Mouse (Mus musculus) midbrain, embryonic 16.5 days (tissue): ENCODE results near the gene Sppl3. TPM values are rescaled to one million over a fixed set of nuclear protein-coding genes. Genes with fewer than 3 reads are reported as not detected.

Experiments used
- ATAC-seq: fragments of 200-750 bp; cut with Nextera tagmentation; 2 replicates; pipeline ENCODE4 v1.8.0; 2017; ENCODE audit warnings: moderate TSS enrichment
- H3K27ac ChIP-seq: fragments of 300-500 bp; sonication (generic); 2 replicates; pipeline ENCODE4 v1.5.1; 2014; ENCODE audit warnings: mild to moderate bottlenecking, low read length, mixed read lengths
- H3K27me3 ChIP-seq: fragments of 300-500 bp; sonication (generic); 2 replicates; pipeline ENCODE4 v1.6.1; 2014; ENCODE audit warnings: low read depth, low read length, mixed read lengths; ENCODE audit not compliant: control insufficient read depth, insufficient read depth
- H3K36me3 ChIP-seq: fragments of 300-500 bp; sonication (generic); 2 replicates; pipeline ENCODE4 v1.6.1; 2014; ENCODE audit warnings: mild to moderate bottlenecking, low read length, moderate library complexity, mixed read lengths; ENCODE audit not compliant: control insufficient read depth, insufficient read depth
- H3K4me1 ChIP-seq: fragments of 300-500 bp; sonication (generic); 2 replicates; pipeline ENCODE4 v1.6.1; 2014; ENCODE audit warnings: mild to moderate bottlenecking, low read length, mixed read lengths; ENCODE audit not compliant: control insufficient read depth, insufficient read depth
- H3K4me2 ChIP-seq: fragments of 300-500 bp; sonication (generic); 2 replicates; pipeline ENCODE4 v1.6.1; 2014; ENCODE audit warnings: mild to moderate bottlenecking, low read length, mixed read lengths
- H3K4me3 ChIP-seq: fragments of 300-500 bp; sonication (generic); 2 replicates; pipeline ENCODE4 v1.5.1; 2014; ENCODE audit warnings: low read depth, mild to moderate bottlenecking, low read length, moderate library complexity, mixed read lengths
- H3K9ac ChIP-seq: fragments of 300-500 bp; sonication (generic); 2 replicates; pipeline ENCODE4 v1.6.1; 2014; ENCODE audit warnings: low read depth, low read length, mixed read lengths
- H3K9me3 ChIP-seq: fragments of 300-500 bp; sonication (generic); replicated peaks from 2 replicates; pipeline ENCODE4 v1.6.1; 2014; ENCODE audit warnings: mild to moderate bottlenecking, low read length, mixed read lengths; ENCODE audit not compliant: control insufficient read depth, poor library complexity, severe bottlenecking
- WGBS: fragments of 180-500 bp; shearing (Covaris S2); extraction: QIAGEN DNeasy Blood & Tissue Kit; methylation state at CpG from one replicate; pipeline ENCODE4 v1.1.7; 2014; 5-methylcytosine and 5-hydroxymethylcytosine counted together
- polyA plus RNA-seq: library from polyadenylated mRNA; unstranded; fragments of >200 nt; fragmentation: Nextera tagmentation; extraction: Ambion mirVana; gene quantifications from 2 replicates; pipeline ENCODE4 v1.2.1, GENCODE M21; 2015

Sppl3 gene
- polyA plus RNA-seq, 1 experiment from 2014 or later, result 18.2 TPM

- H3K9ac ChIP-seq, result no peak overlapping the region
- no peaks in the 10 kb centered on the region; the same call in 1 of the 2 replicates for H3K4me1 ChIP-seq
- no peak overlapping the region for H3K27ac ChIP-seq
- H3K27me3 ChIP-seq, result no peaks in the 10 kb centered on the region
- H3K36me3 ChIP-seq, result peaks cover 10% of the 10 kb centered on the region
- no peak for ATAC-seq
- H3K4me3 ChIP-seq, result no peak overlapping the region
- WGBS, result 87% methylated on average over 9 of the region's 9 CpGs
- no peaks in the 10 kb centered on the region for H3K9me3 ChIP-seq
- no peak overlapping the region for H3K4me2 ChIP-seq
These were observed 131.3 kb downstream of the Sppl3 start for GRCm38 (mm10) chr5:115142166-115142697.

- Histone ChIP-seq H3K36me3 (peaks cover 19% of the 10 kb centered on the region), H3K4me1 (no peaks in the 10 kb centered on the region; the same call in 1 of the 2 replicates), H3K4me3 (no peak overlapping the region), H3K9ac (no peak overlapping the region), H3K27me3 (no peaks in the 10 kb centered on the region), H3K27ac (no peak overlapping the region), H3K4me2 (no peak overlapping the region), H3K9me3 (no peaks in the 10 kb centered on the region)
- WGBS, result 77% methylated on average over 10 of the region's 10 CpGs
- 0 out of 2 replicates have a peak, but pooled peaks have one; percentile 56 for ATAC-seq
These were observed 132.6 kb downstream of the Sppl3 start for GRCm38 (mm10) chr5:115143552-115143951.

- H3K9me3 ChIP-seq, result no peaks in the 10 kb centered on the region
- ATAC-seq, result no peak
- 78% methylated on average over 6 of the region's 6 CpGs for WGBS
- no peak overlapping the region for H3K4me2 ChIP-seq
- H3K27me3 ChIP-seq, result no peaks in the 10 kb centered on the region
- H3K4me3 ChIP-seq, result no peak overlapping the region
- no peaks in the 10 kb centered on the region; the same call in 1 of the 2 replicates for H3K4me1 ChIP-seq
- no peak overlapping the region for H3K9ac ChIP-seq
- peaks cover 23% of the 10 kb centered on the region for H3K36me3 ChIP-seq
- H3K27ac ChIP-seq, result no peak overlapping the region
These were observed 133.5 kb downstream of the Sppl3 start for GRCm38 (mm10) chr5:115144471-115144870.

GRCm38 (mm10) chr5:115145253-115145968, 134.5 kb downstream of the Sppl3 start:
- Histone ChIP-seq H3K9ac (no peak overlapping the region), H3K9me3 (no peaks in the 10 kb centered on the region), H3K27me3 (no peaks in the 10 kb centered on the region), H3K4me3 (no peak overlapping the region), H3K27ac (no peak overlapping the region), H3K36me3 (peaks cover 33% of the 10 kb centered on the region), H3K4me2 (no peak overlapping the region), H3K4me1 (no peaks in the 10 kb centered on the region; the same call in 1 of the 2 replicates)
- ATAC-seq, result no peak
- 79% methylated on average over 11 of the region's 11 CpGs for WGBS

- Histone ChIP-seq H3K9me3 (no peaks in the 10 kb centered on the region), H3K9ac (no peak overlapping the region), H3K4me2 (no peak overlapping the region), H3K27me3 (no peaks in the 10 kb centered on the region), H3K4me1 (no peaks in the 10 kb centered on the region; the same call in 1 of the 2 replicates), H3K4me3 (no peak overlapping the region), H3K27ac (no peak overlapping the region), H3K36me3 (peaks cover 37% of the 10 kb centered on the region)
- WGBS, result 84% methylated on average over 6 of the region's 6 CpGs
- ATAC-seq, result no peak
These were observed 135.2 kb downstream of the Sppl3 start for GRCm38 (mm10) chr5:115145976-115146746.

- Histone ChIP-seq H3K4me1 (no peaks in the 10 kb centered on the region; the same call in 1 of the 2 replicates), H3K4me2 (no peak overlapping the region), H3K27me3 (no peaks in the 10 kb centered on the region), H3K27ac (no peak overlapping the region), H3K4me3 (no peak overlapping the region), H3K9me3 (no peaks in the 10 kb centered on the region), H3K9ac (no peak overlapping the region), H3K36me3 (peaks cover 37% of the 10 kb centered on the region)
- ATAC-seq, result no peak
These were observed 135.8 kb downstream of the Sppl3 start for GRCm38 (mm10) chr5:115146747-115147130.

GRCm38 (mm10) chr5:115147388-115147787, 136.5 kb downstream of the Sppl3 start:
- Histone ChIP-seq H3K27ac (no peak overlapping the region), H3K4me2 (no peak overlapping the region), H3K27me3 (no peaks in the 10 kb centered on the region), H3K4me3 (no peak overlapping the region), H3K9me3 (no peaks in the 10 kb centered on the region), H3K9ac (no peak overlapping the region), H3K4me1 (no peaks in the 10 kb centered on the region; the same call in 1 of the 2 replicates), H3K36me3 (peaks cover 37% of the 10 kb centered on the region)
- no peak for ATAC-seq
- 95% methylated on average over 3 of the region's 3 CpGs for WGBS

GRCm38 (mm10) chr5:115148378-115148777, 137.4 kb downstream of the Sppl3 start:
- H3K4me3 ChIP-seq, result no peak overlapping the region
- 95% methylated on average over 8 of the region's 8 CpGs for WGBS
- H3K27me3 ChIP-seq, result no peaks in the 10 kb centered on the region
- H3K27ac ChIP-seq, result no peak overlapping the region
- ATAC-seq, result no peak
- no peak overlapping the region for H3K4me2 ChIP-seq
- H3K9ac ChIP-seq, result no peak overlapping the region
- no peaks in the 10 kb centered on the region for H3K9me3 ChIP-seq
- H3K36me3 ChIP-seq, result peaks cover 37% of the 10 kb centered on the region
- no peaks in the 10 kb centered on the region for H3K4me1 ChIP-seq
